Mouse (Mus musculus) cortical plate, adult 2 months (tissue): ENCODE data around the gene Peli3.

ENCODE experiments used
- CTCF ChIP-seq: fragments of 200-500 bp; IDR thresholded peaks from 2 replicates; pipeline ENCODE4 v1.5.1; 2011; ENCODE audit warnings: mild to moderate bottlenecking, control low read depth, low read length; ENCODE audit not compliant: insufficient read depth; ENCODE audit errors: extremely low read depth
- POLR2A ChIP-seq: fragments of 200-500 bp; IDR thresholded peaks from 2 replicates; pipeline ENCODE4 v1.6.1; 2011; ENCODE audit warnings: mild to moderate bottlenecking, low read length, control low read depth; ENCODE audit not compliant: insufficient read depth; ENCODE audit errors: extremely low read depth

DNA sequence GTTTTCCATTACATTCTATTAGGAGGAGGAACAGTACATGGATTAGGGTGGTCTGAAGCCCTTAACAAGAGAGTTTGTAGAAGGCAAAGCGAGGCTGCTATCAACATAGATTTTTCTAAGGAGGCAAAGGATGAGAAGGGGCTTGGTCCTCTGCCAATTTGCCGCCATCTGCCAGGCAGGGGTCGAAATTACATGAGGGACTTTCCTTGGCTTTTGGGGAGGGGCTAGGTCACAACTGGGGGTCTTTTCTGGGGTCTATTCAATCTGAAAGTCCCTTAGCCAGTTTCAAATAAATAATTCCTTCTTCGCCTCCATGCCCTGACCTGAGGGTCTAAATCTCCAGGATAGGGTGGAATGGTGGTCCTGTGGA lies 47.3 kb upstream of the Peli3 start, which contains the start of gene Npas4:
- TF ChIP-seq CTCF: no peak
- TF ChIP-seq POLR2A: no peak
